Mouse (Mus musculus): ENCODE measurements around the gene Il1a.

DNA sequence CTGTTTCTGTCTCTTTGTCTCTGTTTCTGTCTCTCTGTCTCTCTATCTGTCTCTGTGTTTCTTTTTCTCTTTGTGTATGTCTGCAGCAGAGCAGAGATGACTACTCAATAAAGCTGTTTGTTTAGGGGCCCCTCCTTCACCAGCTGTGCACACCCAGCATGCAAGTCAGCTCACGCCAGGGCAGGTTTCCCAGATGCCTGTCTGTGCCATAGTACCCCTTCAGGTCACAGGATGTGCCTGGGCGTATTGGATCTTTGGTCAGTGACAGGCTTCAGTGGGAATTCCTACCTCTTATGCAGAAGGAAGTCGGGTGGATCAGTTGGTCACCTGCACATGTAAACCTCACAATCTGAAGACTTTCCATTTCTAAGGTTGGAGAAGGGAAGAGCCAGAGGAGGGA lies 14.4 kb upstream of the Il1a start:
- TF ChIP-seq POLR2A (IDR thresholded peaks at IDR 0.05; ENCODE audit: insufficient read depth, low read depth, low read length) = no peak
- TF ChIP-seq CTCF (IDR thresholded peaks at IDR 0.05; ENCODE audit: insufficient read depth, low read depth, low read length) = no peak

Data from olfactory bulb, adult 2 months (tissue).